Mouse (Mus musculus): ENCODE results near the gene Atp6v0b.

Atp6v0b gene

GRCm38 (mm10) chr4:117887133-117887532 lies at the start of gene Atp6v0b:
Gene Atp6v0b, minus strand, starts transcription at chr4:117887333.
- peak; percentile 48 for DNase-seq (ENCODE audit: low read depth)

- DNase-seq (ENCODE audit: low read depth): no peak
Measured at GRCm38 (mm10) chr4:117934081-117934480, 46.9 kb upstream of the Atp6v0b start.

GRCm38 (mm10) chr4:117933248-117933647 lies 46.1 kb upstream of the Atp6v0b start:
- DNase-seq (ENCODE audit: low read depth): no peak

GRCm38 (mm10) chr4:117929391-117929881 lies 42.3 kb upstream of the Atp6v0b start, which contains the start of gene Artn:
Gene Artn, minus strand, starts transcription at chr4:117929763.
- no peak for DNase-seq (ENCODE audit: low read depth)

GRCm38 (mm10) chr4:117928699-117929241 lies 41.6 kb upstream of the Atp6v0b start:
- DNase-seq (ENCODE audit: low read depth): peak; percentile 49

GRCm38 (mm10) chr4:117928234-117928633 lies 41.1 kb upstream of the Atp6v0b start:
- DNase-seq (ENCODE audit: low read depth): no peak

- no peak for DNase-seq (ENCODE audit: low read depth)
Measured at GRCm38 (mm10) chr4:117926545-117927482, 39.7 kb upstream of the Atp6v0b start.

GRCm38 (mm10) chr4:117924916-117925315 lies 37.8 kb upstream of the Atp6v0b start:
- DNase-seq (ENCODE audit: low read depth): no peak

GRCm38 (mm10) chr4:117923450-117923849 lies 36.3 kb upstream of the Atp6v0b start:
- no peak for DNase-seq (ENCODE audit: low read depth)

GRCm38 (mm10) chr4:117921358-117921757 lies 34.2 kb upstream of the Atp6v0b start:
- DNase-seq (ENCODE audit: low read depth): no peak

- no peak for DNase-seq (ENCODE audit: low read depth)
Measured at GRCm38 (mm10) chr4:117918762-117919161, 31.6 kb upstream of the Atp6v0b start.

- no peak for DNase-seq (ENCODE audit: low read depth)
Measured at GRCm38 (mm10) chr4:117918261-117918660, 31.1 kb upstream of the Atp6v0b start.

GRCm38 (mm10) chr4:117917847-117918246 lies 30.7 kb upstream of the Atp6v0b start:
- DNase-seq (ENCODE audit: low read depth): no peak

- DNase-seq (ENCODE audit: low read depth): no peak
Measured at GRCm38 (mm10) chr4:117917402-117917801, 30.3 kb upstream of the Atp6v0b start.

GRCm38 (mm10) chr4:117916386-117916785 lies 29.3 kb upstream of the Atp6v0b start:
- no peak for DNase-seq (ENCODE audit: low read depth)

- DNase-seq (ENCODE audit: low read depth): no peak
Measured at GRCm38 (mm10) chr4:117915489-117916105, 28.5 kb upstream of the Atp6v0b start.

- DNase-seq (ENCODE audit: low read depth): peak; percentile 82
Measured at GRCm38 (mm10) chr4:117914591-117915442, 27.7 kb upstream of the Atp6v0b start, which contains the start of gene Ipo13. Gene Ipo13, minus strand, starts transcription at chr4:117914999.

GRCm38 (mm10) chr4:117914031-117914430 lies 26.9 kb upstream of the Atp6v0b start:
- no peak for DNase-seq (ENCODE audit: low read depth)

- DNase-seq (ENCODE audit: low read depth): no peak
Measured at GRCm38 (mm10) chr4:117913421-117913820, 26.3 kb upstream of the Atp6v0b start.

- no peak for DNase-seq (ENCODE audit: low read depth)
Measured at GRCm38 (mm10) chr4:117912685-117913273, 25.6 kb upstream of the Atp6v0b start.

- no peak for DNase-seq (ENCODE audit: low read depth)
Measured at GRCm38 (mm10) chr4:117912131-117912561, 25.0 kb upstream of the Atp6v0b start.

All from fibroblast of lung, adult 2 months (primary cell).